Mouse (Mus musculus) macrophage (primary cell): ENCODE measurements around the gene Zfp967. TPM values are rescaled to one million over a fixed set of nuclear protein-coding genes. Genes with fewer than 3 reads are reported as not detected.
"Not testable (repeated sequence)": the region's sequence is repeated elsewhere in the genome, so short reads cannot be mapped to it uniquely, and the experiment has no call there.

Source experiments
- H3K27ac ChIP-seq: fragments of 350-480 bp; formaldehyde crosslinking; 2 replicates; pipeline ENCODE4 v1.9.0; 2021
- H3K36me3 ChIP-seq: fragments of 350-480 bp; formaldehyde crosslinking; 2 replicates; pipeline ENCODE4 v1.9.0; 2021; ENCODE audit errors: inconsistent target
- H3K4me3 ChIP-seq: fragments of 350-480 bp; formaldehyde crosslinking; 2 replicates; pipeline ENCODE4 v1.9.0; 2021; ENCODE audit errors: inconsistent target
- H3K79me2 ChIP-seq: fragments of 350-480 bp; formaldehyde crosslinking; 2 replicates; pipeline ENCODE4 v1.9.0; 2021; ENCODE audit errors: inconsistent target
- WGBS: methylation state at CpG from one replicate; pipeline ENCODE4 v1.1.7; 2026; ENCODE audit warnings: inconsistent platforms; ENCODE audit not compliant: missing documents; 5-methylcytosine and 5-hydroxymethylcytosine counted together
- polyA plus RNA-seq: library from polyadenylated mRNA; stranded (reverse); fragments of 250-400 nt; gene quantifications from 3 replicates; pipeline ENCODE4 v1.2.4, GENCODE M21; 2018; ENCODE audit warnings: inconsistent platforms
- total RNA-seq, 78 experiments: library from RNA; depleted of rRNA; stranded (reverse); fragments of 250-400 nt; gene quantifications; 1 replicate in 9 of 78; 2 replicates in 24 of 78; 3 replicates in 43 of 78; 4 replicates in 2 of 78; pipeline ENCODE4 v1.2.4; 2018; ENCODE audit warnings: inconsistent platforms in 56 of 78

The Zfp967 gene
- not detected for total RNA-seq (2018; cell fraction: chromatin; rRNA removed)
- not detected for total RNA-seq (2018; cell fraction: cytosol; rRNA removed)
- 10 to 100 TPM in 1 of 26 experiments, not detected in 25; 27.4 TPM for total RNA-seq (2018; cell fraction: nucleus; rRNA removed)
- polyA plus RNA-seq: not detected in 3 replicates

DNA sequence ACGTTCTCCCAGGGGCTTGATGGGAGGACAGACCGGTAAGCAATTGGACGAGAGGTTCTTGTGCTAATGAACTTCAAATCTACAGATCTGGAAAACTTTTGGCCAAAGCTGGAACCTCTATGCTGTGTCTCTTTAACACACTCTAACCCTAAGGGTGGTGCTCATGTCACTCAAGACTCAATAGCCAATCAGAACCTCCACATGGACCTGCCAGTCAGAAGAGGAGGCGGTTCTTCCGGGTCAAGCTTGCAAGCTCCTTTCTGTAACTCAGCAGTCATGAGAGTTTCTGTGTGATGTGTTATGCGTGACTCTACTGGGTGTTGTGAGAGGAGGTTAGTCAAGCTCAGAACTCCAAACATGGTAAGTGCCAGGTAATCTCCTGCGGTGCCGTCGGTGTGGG, at the start of gene Zfp967:
Zfp967 (plus strand) TSS at position 301 of the 400 bp plus-strand sequence.
- H3K4me3 ChIP-seq, H3K27ac ChIP-seq, H3K36me3 ChIP-seq, H3K79me2 ChIP-seq: not testable (repeated sequence)
- WGBS: no CpG with 5 or more reads among the region's 9 CpGs

DNA sequence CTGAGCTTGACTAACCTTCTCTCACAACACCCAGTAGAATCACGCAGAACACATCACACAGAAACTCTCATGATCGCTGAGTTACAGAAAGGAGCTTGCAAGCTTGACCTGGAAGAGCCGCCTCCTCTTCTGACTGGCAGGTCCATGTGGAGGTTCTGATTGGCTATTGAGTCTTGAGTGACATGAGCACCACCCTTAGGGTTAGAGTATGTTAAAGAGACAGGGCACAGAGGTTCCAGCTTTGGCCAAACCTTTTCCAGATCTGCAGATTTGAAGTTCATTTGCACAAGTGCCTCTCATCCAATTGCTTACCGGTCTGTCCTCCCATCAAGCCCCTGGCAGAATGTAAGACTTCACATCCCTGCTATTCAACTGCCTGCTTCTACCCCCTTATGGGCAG, 34.2 kb upstream of the Zfp967 start, which contains the start of gene Gm14434:
Gm14434 (minus strand) TSS at position 101 of the 400 bp plus-strand sequence.
- not testable (repeated sequence) for H3K79me2 ChIP-seq, H3K27ac ChIP-seq, H3K36me3 ChIP-seq, H3K4me3 ChIP-seq
- no CpG with 5 or more reads among the region's 4 CpGs for WGBS

Other genes with a start within 250 kb of the Zfp967 start
- not detected in 3 replicates for gene Gm11009, start 201.6 kb upstream of the Zfp967 start, polyA plus RNA-seq
- 1.1 to 1.9 TPM in 2 of 3 replicates, not detected in the other for gene Gm14435, start 97.5 kb upstream of the Zfp967 start, polyA plus RNA-seq
- gene Gm14434, start 34.3 kb upstream of the Zfp967 start, polyA plus RNA-seq: 6.3 to 9.7 TPM (median 7.2 TPM) in 3 replicates
- gene Gm14308, start 115.3 kb downstream of the Zfp967 start, polyA plus RNA-seq: 4.0 to 17.7 TPM (median 5.4 TPM) in 3 replicates
- 7.5 to 9.9 TPM (median 8.2 TPM) in 3 replicates for gene Zfp973, start 149.5 kb downstream of the Zfp967 start, polyA plus RNA-seq
- gene Gm14305, start 187.3 kb downstream of the Zfp967 start, polyA plus RNA-seq: 15.4 to 26.2 TPM (median 25.0 TPM) in 3 replicates